Mouse (Mus musculus): ENCODE measurements around the gene Fgf10.

DNA sequence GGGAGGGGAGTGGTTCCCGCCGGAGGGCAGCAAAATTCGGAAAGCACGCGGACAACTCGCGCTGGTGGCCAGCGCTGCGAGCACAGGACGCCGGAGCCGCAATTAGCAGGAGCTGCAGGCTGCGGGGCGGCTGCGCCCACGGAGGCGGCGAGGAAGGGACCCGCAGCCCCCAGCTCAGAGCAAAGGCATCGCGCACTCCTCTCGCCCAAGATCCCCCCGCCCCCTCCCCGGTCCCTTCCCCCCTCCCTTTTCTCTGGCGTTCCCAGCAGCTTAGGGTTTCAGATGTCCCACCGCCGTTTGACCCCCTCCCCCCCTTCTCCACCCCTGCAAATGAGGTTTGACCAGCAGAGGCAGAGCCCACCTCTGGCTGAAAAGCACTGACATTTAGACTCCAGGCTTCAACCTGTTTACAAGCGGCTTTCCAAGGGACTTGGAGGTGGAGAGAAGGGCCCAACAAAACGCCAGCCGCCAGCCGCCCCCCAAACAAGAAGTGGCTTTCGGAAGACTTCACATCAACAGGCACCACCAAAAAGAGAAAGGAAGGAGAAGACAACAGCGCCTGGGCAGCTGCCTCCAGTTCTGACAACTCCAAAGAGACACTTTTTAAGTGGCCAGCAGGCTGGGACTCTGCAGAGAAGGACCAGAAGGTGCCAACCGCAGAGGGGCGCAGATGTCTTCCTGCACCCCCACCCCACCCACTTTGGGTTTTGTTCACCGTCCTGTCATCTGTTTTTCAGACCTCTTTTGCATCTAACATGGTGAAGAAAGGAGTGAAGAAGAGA lies 44.9 kb downstream of the Fgf10 start:
- TF ChIP-seq TCF12 (IDR thresholded peaks at IDR 0.05; ENCODE audit: low read depth, low read length) (no peak), POLR2A (IDR thresholded peaks at IDR 0.05; ENCODE audit: control insufficient read depth in 1 of 2, insufficient read depth in 1 of 2, low read depth in 1 of 2, low read length in 2 of 2, poor library complexity in 1 of 2) (no peak), ZKSCAN1 (IDR thresholded peaks at IDR 0.05; ENCODE audit: low read depth, low read length) (no peak), GATA1 (IDR thresholded peaks at IDR 0.05; ENCODE audit: low read depth, low read length) (no peak), MYC (IDR thresholded peaks at IDR 0.05; ENCODE audit: low read depth, low read length) (no peak), EP300 (IDR thresholded peaks at IDR 0.05; ENCODE audit: low read depth in 1 of 2, low read length in 2 of 2) (no peak), CTCF (IDR thresholded peaks at IDR 0.05 in 2 of 3, conservative IDR thresholded peaks at IDR 0.05 in 1 of 3; ENCODE audit: control insufficient read depth in 1 of 3, insufficient read depth in 1 of 3, low read depth in 2 of 3, low read length in 3 of 3, poor library complexity in 1 of 3, severe bottlenecking in 1 of 3) (no peak), ZMIZ1 (IDR thresholded peaks at IDR 0.05; ENCODE audit: low read depth, low read length) (no peak)
